In the genomic region with DNA sequence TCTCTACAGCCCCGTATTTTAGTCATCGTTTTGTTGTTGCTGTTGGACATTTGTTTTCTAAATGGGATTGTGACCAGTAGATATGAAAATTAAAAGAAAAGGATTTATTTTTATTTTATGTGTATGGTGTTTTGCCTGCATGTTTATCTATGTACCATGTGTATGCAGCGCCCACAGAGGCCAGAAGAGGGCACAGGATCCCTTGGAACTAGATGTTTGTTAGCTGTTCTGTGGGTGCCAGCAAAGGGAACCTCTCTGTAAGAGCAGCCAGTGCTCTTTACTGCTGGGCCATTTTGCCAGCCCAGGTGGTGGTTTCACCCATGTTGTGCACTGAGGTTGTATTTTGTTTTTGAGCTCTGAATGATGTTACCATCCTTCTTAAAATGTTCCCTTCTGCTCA, we compare ENCODE assay signal across 9 mouse cellular contexts. TPM values are rescaled to one million over a fixed set of nuclear protein-coding genes. Genes with fewer than 3 reads are reported as not detected.
A peak's percentile ranks its signal among the peaks of the same experiment; 100 is the strongest.
DNase-seq lines count a peak whose midpoint lies in the region; ATAC-seq lines count a peak whose summit lies in the region.
"Had no signal": no experiment of that assay in that cellular context is flagged by ENCODE, and none has a peak within 500 bp of the region (broad histone marks: within the 10 kb centered on the region; RNA-seq: fewer than 3 reads in every experiment).

No protein-coding gene starts in this region.

- H3K27me3 ChIP-seq in forebrain, embryonic 16.5 days (replicated peaks; ENCODE audit: control insufficient read depth, insufficient read depth, low read length): no peaks in the 10 kb centered on the region
- no peaks in the 10 kb centered on the region for H3K27me3 ChIP-seq in forebrain, embryonic 13.5 days

- no peaks in the 10 kb centered on the region for H3K9me3 ChIP-seq in forebrain, embryonic 16.5 days (ENCODE audit: control insufficient read depth, low read length)
- no peaks in the 10 kb centered on the region for H3K9me3 ChIP-seq in forebrain, embryonic 13.5 days (replicated peaks)
- H3K9me3 ChIP-seq: limb, embryonic 13.5 days had no signal

- no peak overlapping the region for H3K4me2 ChIP-seq in forebrain, embryonic 16.5 days (ENCODE audit: low read length)
- H3K4me2 ChIP-seq in forebrain, embryonic 13.5 days: no peak overlapping the region
- H3K4me2 ChIP-seq: limb, embryonic 13.5 days had no signal

- H3K9ac ChIP-seq in forebrain, embryonic 16.5 days (replicated peaks; ENCODE audit: low read depth, low read length): no peak overlapping the region
- H3K9ac ChIP-seq in forebrain, embryonic 13.5 days: no peak overlapping the region
- H3K9ac ChIP-seq: limb, embryonic 13.5 days had no signal

- H3K4me1 ChIP-seq in forebrain, embryonic 16.5 days (replicated peaks; ENCODE audit: control insufficient read depth, insufficient read depth, low read length): no peaks in the 10 kb centered on the region
- no peaks in the 10 kb centered on the region for H3K4me1 ChIP-seq in forebrain, embryonic 13.5 days

- no peak overlapping the region for H3K27ac ChIP-seq in forebrain, embryonic 16.5 days (ENCODE audit: low read length)
- no peak overlapping the region for H3K27ac ChIP-seq in forebrain, embryonic 13.5 days
- H3K27ac ChIP-seq: limb, embryonic 13.5 days had no signal

- no peaks in the 10 kb centered on the region for H3K36me3 ChIP-seq in forebrain, embryonic 16.5 days (ENCODE audit: control insufficient read depth, insufficient read depth)
- H3K36me3 ChIP-seq in forebrain, embryonic 13.5 days (ENCODE audit: poor library complexity, severe bottlenecking): no peaks in the 10 kb centered on the region
- H3K36me3 ChIP-seq: limb, embryonic 13.5 days had no signal

- H3K4me3 ChIP-seq in forebrain, embryonic 16.5 days (replicated peaks; ENCODE audit: low read length): no peak overlapping the region
- H3K4me3 ChIP-seq in forebrain, embryonic 13.5 days: no peak overlapping the region
- H3K4me3 ChIP-seq: limb, embryonic 13.5 days had no signal

- ATAC-seq in forebrain, embryonic 16.5 days: peak; percentile 64
- ATAC-seq in forebrain, embryonic 13.5 days: no peak
- 0 out of 2 replicates have a peak, but pooled peaks have one; percentile 55 for ATAC-seq in megakaryocyte progenitor cell, adult 5-6 weeks (replicated peaks; ENCODE audit: poor library complexity)

- WGBS in forebrain, embryonic 16.5 days: 72% methylated on average over 3 of the region's 3 CpGs
- WGBS in forebrain, embryonic 13.5 days: 70% methylated on average over 3 of the region's 3 CpGs

- peak; percentile 90 for DNase-seq in 3T3-L1 (ENCODE audit: low read depth, low spot score)
- peak; percentile 75 for DNase-seq in adrenal gland, postnatal 10 days
- peak; percentile 29 for DNase-seq in fibroblast of lung, adult 2 months (ENCODE audit: low read depth)
- peak; percentile 35 for DNase-seq in layer of hippocampus, adult 9-10 months (ENCODE audit: low spot score)
- DNase-seq in thymus, postnatal 10 days (ENCODE audit: low spot score in 2 of 2): peak; percentile 44 to 68

RNA-seq across cellular contexts. Expression of a gene that starts 33.9 kb away (rescaled TPM):
- polyA plus RNA-seq in forebrain, embryonic 16.5 days (2015; fragmentation: Nextera tagmentation; extraction: Ambion mirVana): 13.7 and 14.1 TPM in 2 replicates
- polyA plus RNA-seq in forebrain, embryonic 13.5 days (2015; fragmentation: Nextera tagmentation; extraction: Ambion mirVana): 11.0 and 12.0 TPM in 2 replicates
- 10 to 100 TPM; 18.3 to 19.9 TPM for total RNA-seq in adrenal gland, postnatal 10 days (2021)
- total RNA-seq in megakaryocyte progenitor cell, adult 5-6 weeks (2015): 3.9 and 5.2 TPM in 2 replicates
- 6.1 and 28.7 TPM in 2 replicates for total RNA-seq in megakaryocyte progenitor cell, adult 5-6 weeks (2017)

Comparison
In these comparisons a context has a peak if more than half of its experiments do, and no peak if none do; other contexts are left out.
1. DNase-seq: peak in every context shown above with its lines; median percentile 90 in 3T3-L1; 75 in adrenal gland, postnatal 10 days; 56 in thymus, postnatal 10 days; 35 in layer of hippocampus, adult 9-10 months; 29 in fibroblast of lung, adult 2 months.